Mouse (Mus musculus): ENCODE measurements around the gene P4hb.

GRCm38 (mm10) chr11:120608241-120609034 lies 35.4 kb upstream of the P4hb start, which contains the start of gene Npb:
- TF ChIP-seq POLR2A (IDR thresholded peaks at IDR 0.05; ENCODE audit: control insufficient read depth, extremely low read depth, insufficient read depth, low read length, poor library complexity) (no peak), CTCF (IDR thresholded peaks at IDR 0.05; ENCODE audit: borderline replicate concordance, control insufficient read depth, extremely low read depth, insufficient read depth, low read length, poor library complexity) (0 out of 2 replicates have a peak, but pooled peaks have one; percentile 18)

Data from thymus, adult 2 months (tissue).